Mouse (Mus musculus) spleen, postnatal 36 days (tissue): ENCODE results near the gene 4930518I15Rik.
"Not testable (repeated sequence)": the region's sequence is repeated elsewhere in the genome, so short reads cannot be mapped to it uniquely, and the experiment has no call there.

Experiments
- DNase-seq, 2 experiments: peaks; one replicate each; pipeline ENCODE4 v3.0.0; 2022; ENCODE audit warnings: low spot score in 2 of 2, mixed read lengths in 1 of 2

The 4930518I15Rik gene

GRCm38 (mm10) chr2:156857835-156858234 is at the start of gene 4930518I15Rik:
Gene 4930518I15Rik, minus strand, starts transcription at chr2:156857946.
- no peak for DNase-seq

GRCm38 (mm10) chr2:156905931-156906330 is 48.2 kb upstream of the 4930518I15Rik start:
- not testable (repeated sequence) for DNase-seq

- DNase-seq, result no peak
Observed at GRCm38 (mm10) chr2:156904976-156905717, 47.4 kb upstream of the 4930518I15Rik start.

- DNase-seq, result no peak
Observed at GRCm38 (mm10) chr2:156903367-156903766, 45.6 kb upstream of the 4930518I15Rik start.

- DNase-seq, result not testable (repeated sequence)
Observed at GRCm38 (mm10) chr2:156902411-156902810, 44.7 kb upstream of the 4930518I15Rik start.

- DNase-seq, result no peak
Observed at GRCm38 (mm10) chr2:156901883-156902282, 44.1 kb upstream of the 4930518I15Rik start.

- no peak for DNase-seq
Observed at GRCm38 (mm10) chr2:156901344-156901743, 43.6 kb upstream of the 4930518I15Rik start.

- DNase-seq, result no peak
Observed at GRCm38 (mm10) chr2:156899184-156899583, 41.4 kb upstream of the 4930518I15Rik start.

GRCm38 (mm10) chr2:156898374-156898773 is 40.6 kb upstream of the 4930518I15Rik start:
- DNase-seq, result no peak

- DNase-seq, result no peak
Observed at GRCm38 (mm10) chr2:156897034-156897433, 39.3 kb upstream of the 4930518I15Rik start.

GRCm38 (mm10) chr2:156896384-156896914 is 38.7 kb upstream of the 4930518I15Rik start:
- DNase-seq, result no peak

GRCm38 (mm10) chr2:156894496-156895265 is 36.9 kb upstream of the 4930518I15Rik start:
- no peak for DNase-seq

- DNase-seq, result no peak
Observed at GRCm38 (mm10) chr2:156892821-156893220, 35.1 kb upstream of the 4930518I15Rik start.

GRCm38 (mm10) chr2:156892240-156892639 is 34.5 kb upstream of the 4930518I15Rik start:
- no peak for DNase-seq

GRCm38 (mm10) chr2:156888490-156888889 is 30.7 kb upstream of the 4930518I15Rik start:
- no peak for DNase-seq

GRCm38 (mm10) chr2:156887017-156887416 is 29.3 kb upstream of the 4930518I15Rik start, which contains the start of gene Sla2:
Gene Sla2, minus strand, starts transcription at chr2:156887192.
- peak; percentile 60 to 69 for DNase-seq

- DNase-seq, result peak in 1 of 2 experiments; percentile 15
Observed at GRCm38 (mm10) chr2:156886084-156886631, 28.4 kb upstream of the 4930518I15Rik start.

- not testable (repeated sequence) for DNase-seq
Observed at GRCm38 (mm10) chr2:156885666-156886065, 27.9 kb upstream of the 4930518I15Rik start.

GRCm38 (mm10) chr2:156884396-156885211 is 26.9 kb upstream of the 4930518I15Rik start:
- DNase-seq, result no peak

- DNase-seq, result peak; percentile 52 to 59
Observed at GRCm38 (mm10) chr2:156882431-156883001, 24.8 kb upstream of the 4930518I15Rik start.

- no peak for DNase-seq
Observed at GRCm38 (mm10) chr2:156879541-156879940, 21.8 kb upstream of the 4930518I15Rik start.
